Mouse (Mus musculus): ENCODE data around the gene AC109138.7. TPM values are rescaled to one million over a fixed set of nuclear protein-coding genes. Genes with fewer than 3 reads are reported as not detected.
A peak's percentile ranks its signal among the peaks of the same experiment; 100 is the strongest.

The AC109138.7 gene
- polyA plus RNA-seq, 1 experiment from 2014 or later, result not detected

DNA sequence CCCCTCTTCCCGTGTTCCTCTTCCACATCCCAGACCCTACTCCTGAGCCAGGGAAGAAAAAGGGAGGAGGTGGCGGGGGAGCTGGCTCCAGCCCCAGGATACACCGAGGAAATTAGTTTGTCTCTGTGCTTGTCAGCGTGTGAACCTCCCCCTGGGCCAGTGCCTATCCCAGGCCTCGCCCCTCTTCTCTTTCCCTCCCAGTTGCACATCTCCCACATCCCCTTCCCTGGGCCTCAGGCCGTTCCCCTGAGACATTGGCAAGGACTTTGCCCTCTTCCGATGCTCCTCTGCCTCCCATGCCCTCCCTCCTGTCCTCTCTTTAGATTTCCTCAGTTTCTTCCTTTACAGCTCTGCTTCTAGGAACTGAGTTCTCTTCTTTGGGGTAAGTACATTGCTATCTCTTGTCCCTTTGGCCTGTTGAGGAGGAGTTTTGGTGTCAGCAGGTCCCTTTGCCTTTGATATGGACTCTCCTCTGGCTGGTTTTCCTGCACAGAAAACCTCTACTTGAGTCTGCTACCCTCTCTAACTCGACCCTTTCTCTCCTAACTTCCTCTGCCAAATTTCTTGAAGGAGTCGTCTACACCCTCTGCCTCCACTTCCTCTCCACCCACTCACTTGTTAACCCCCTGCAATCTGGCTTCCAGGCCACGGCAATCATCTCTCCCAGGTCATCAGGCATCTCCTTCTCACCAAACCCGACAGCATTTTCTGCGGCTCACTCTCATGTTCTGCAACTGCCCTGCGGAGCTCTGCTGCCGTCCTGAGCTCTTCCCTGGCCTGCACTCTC, 7.0 kb downstream of the AC109138.7 start:
- no peak overlapping the region for H3K4me2 ChIP-seq (replicated peaks)
- 37% methylated on average over 14 of the region's 14 CpGs for WGBS
- no peak overlapping the region for H3K9ac ChIP-seq
- H3K9me3 ChIP-seq (ENCODE audit: control insufficient read depth, low read length), result no peaks in the 10 kb centered on the region
- H3K4me1 ChIP-seq (replicated peaks; ENCODE audit: control insufficient read depth, insufficient read depth, low read length), result peaks cover 12% of the 10 kb centered on the region; the same call in 1 of the 2 replicates
- H3K4me3 ChIP-seq (replicated peaks; ENCODE audit: low read length), result no peak overlapping the region
- DNase-seq (ENCODE audit: low spot score) (no peak), ATAC-seq (ENCODE audit: low FRiP score) (no peak)
- peaks cover 14% of the 10 kb centered on the region for H3K27me3 ChIP-seq (ENCODE audit: control insufficient read depth, insufficient read depth, low read length)
- no peak overlapping the region for H3K27ac ChIP-seq
- no peaks in the 10 kb centered on the region for H3K36me3 ChIP-seq (replicated peaks; ENCODE audit: control insufficient read depth, insufficient read depth)

DNA sequence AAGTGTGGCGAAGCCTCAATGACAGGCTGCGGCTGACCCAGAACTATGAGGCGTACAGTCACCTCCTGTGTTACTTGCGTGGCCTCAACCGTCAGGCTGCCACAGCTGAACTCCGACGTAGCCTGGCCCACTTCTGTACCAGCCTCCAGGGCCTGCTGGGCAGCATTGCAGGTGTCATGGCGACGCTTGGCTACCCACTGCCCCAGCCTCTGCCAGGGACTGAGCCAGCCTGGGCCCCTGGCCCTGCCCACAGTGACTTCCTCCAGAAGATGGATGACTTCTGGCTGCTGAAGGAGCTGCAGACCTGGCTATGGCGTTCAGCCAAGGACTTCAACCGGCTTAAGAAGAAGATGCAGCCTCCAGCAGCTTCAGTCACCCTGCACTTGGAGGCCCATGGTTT, 8.0 kb downstream of the AC109138.7 start:
- 78% methylated on average over 11 of the region's 11 CpGs for WGBS
- Histone ChIP-seq H3K27me3 (ENCODE audit: control insufficient read depth, insufficient read depth, low read length) (peaks cover 5% of the 10 kb centered on the region), H3K27ac (no peak overlapping the region), H3K9ac (no peak overlapping the region), H3K9me3 (ENCODE audit: control insufficient read depth, low read length) (no peaks in the 10 kb centered on the region), H3K4me3 (replicated peaks; ENCODE audit: low read length) (no peak overlapping the region), H3K4me1 (replicated peaks; ENCODE audit: control insufficient read depth, insufficient read depth, low read length) (peaks cover 12% of the 10 kb centered on the region; the same call in 1 of the 2 replicates), H3K4me2 (replicated peaks) (no peak overlapping the region), H3K36me3 (replicated peaks; ENCODE audit: control insufficient read depth, insufficient read depth) (no peaks in the 10 kb centered on the region)
- ATAC-seq (ENCODE audit: low FRiP score), result no peak
- no peak for DNase-seq (ENCODE audit: low spot score)

DNA sequence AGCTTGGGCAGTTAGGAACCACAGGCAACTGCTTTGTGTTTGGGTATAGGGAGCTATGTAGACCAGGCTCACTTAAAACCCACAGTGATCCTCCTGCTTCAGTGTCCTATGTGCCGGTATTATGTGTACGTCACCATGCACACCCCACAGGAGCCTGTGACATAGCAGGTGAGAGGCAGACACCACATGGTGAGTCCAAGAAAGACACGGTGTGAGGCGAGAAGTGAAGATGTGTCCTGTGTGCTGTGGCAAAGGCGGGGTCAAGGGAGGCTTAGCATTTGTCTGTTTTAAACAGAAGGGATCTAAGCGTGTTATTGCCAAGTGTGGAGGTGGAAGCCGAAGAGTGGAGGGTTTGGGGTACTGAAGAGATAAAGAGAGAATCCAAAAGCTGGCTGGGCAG, 12.6 kb downstream of the AC109138.7 start:
- H3K9me3 ChIP-seq (ENCODE audit: control insufficient read depth, low read length), result no peaks in the 10 kb centered on the region
- peaks cover 4% of the 10 kb centered on the region; the same call in 1 of the 2 replicates for H3K4me1 ChIP-seq (replicated peaks; ENCODE audit: control insufficient read depth, insufficient read depth, low read length)
- no peak overlapping the region for H3K4me2 ChIP-seq (replicated peaks)
- H3K27me3 ChIP-seq (ENCODE audit: control insufficient read depth, insufficient read depth, low read length), result peaks cover 13% of the 10 kb centered on the region
- H3K36me3 ChIP-seq (replicated peaks; ENCODE audit: control insufficient read depth, insufficient read depth), result no peaks in the 10 kb centered on the region
- H3K9ac ChIP-seq, result no peak overlapping the region
- no peak overlapping the region for H3K27ac ChIP-seq
- no peak overlapping the region for H3K4me3 ChIP-seq (replicated peaks; ENCODE audit: low read length)
- no peak for DNase-seq (ENCODE audit: low spot score)
- ATAC-seq (ENCODE audit: low FRiP score), result no peak
- 93% methylated on average over 7 of the region's 7 CpGs for WGBS

DNA sequence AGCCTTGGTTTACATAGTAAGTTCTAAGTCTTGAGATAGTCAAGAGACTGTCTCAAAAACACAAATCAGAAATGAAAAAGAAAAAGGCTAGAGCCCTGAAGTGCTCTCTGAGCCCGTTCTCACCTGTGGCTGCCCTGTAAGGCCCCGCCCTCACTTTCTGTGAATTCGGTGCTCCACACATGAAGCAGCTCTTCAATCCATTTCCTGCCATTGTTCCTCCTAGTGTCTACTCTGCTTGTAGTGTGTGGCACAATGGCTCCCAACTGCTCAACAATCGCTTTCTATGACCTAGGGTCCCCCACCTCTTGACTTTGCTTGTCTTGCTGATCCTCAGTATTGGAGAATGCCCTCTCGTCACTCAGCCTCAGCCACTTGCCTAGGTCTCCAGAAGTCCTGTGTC, 13.3 kb downstream of the AC109138.7 start:
- H3K27me3 ChIP-seq (ENCODE audit: control insufficient read depth, insufficient read depth, low read length), result peaks cover 13% of the 10 kb centered on the region
- no peaks in the 10 kb centered on the region for H3K36me3 ChIP-seq (replicated peaks; ENCODE audit: control insufficient read depth, insufficient read depth)
- ATAC-seq (ENCODE audit: low FRiP score) (no peak), DNase-seq (ENCODE audit: low spot score) (no peak)
- no peaks in the 10 kb centered on the region for H3K9me3 ChIP-seq (ENCODE audit: control insufficient read depth, low read length)
- H3K9ac ChIP-seq, result no peak overlapping the region
- peaks cover 8% of the 10 kb centered on the region for H3K4me1 ChIP-seq (replicated peaks; ENCODE audit: control insufficient read depth, insufficient read depth, low read length)
- 74% methylated on average over 5 of the region's 5 CpGs for WGBS
- H3K27ac ChIP-seq, result no peak overlapping the region
- H3K4me2 ChIP-seq (replicated peaks), result no peak overlapping the region
- H3K4me3 ChIP-seq (replicated peaks; ENCODE audit: low read length), result no peak overlapping the region

DNA sequence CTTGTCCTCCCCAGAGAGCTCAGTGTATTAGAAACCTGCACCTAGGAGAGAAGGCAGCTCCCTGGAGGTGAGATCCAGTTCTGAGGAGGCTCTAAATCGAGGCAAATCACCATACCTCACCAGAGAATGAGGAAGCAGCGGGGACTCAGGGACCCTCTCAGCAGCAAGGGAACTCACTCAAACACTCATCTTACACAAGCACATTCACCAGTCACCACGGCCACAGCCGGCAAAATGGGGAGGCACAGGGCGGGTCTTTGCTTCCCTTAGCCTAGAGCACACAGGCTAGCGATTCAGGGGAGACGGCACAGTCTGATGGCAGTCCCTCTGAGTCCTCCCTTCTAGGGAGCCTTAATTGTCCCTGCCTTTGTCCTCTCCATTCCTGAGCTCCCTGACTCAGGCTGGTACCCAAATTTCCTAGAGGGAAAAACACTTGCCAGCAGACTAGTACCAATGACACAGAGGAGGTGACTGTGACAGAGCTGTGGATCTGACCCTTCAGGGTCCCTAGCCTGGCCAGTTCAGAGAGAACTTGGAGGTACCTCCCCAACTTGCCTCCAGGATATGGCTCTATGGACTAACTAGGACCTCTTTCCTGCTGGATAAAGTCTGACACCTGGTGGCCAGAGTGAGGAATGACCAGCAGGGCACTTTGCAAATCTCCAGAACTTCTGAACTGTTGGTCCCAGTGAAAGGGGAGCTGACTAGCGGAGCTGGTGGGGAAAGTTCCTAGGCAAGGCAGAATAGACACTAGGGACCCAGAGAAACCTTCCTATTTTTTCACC, 13.9 kb downstream of the AC109138.7 start:
- no peak overlapping the region for H3K9ac ChIP-seq
- peaks cover 10% of the 10 kb centered on the region for H3K4me1 ChIP-seq (replicated peaks; ENCODE audit: control insufficient read depth, insufficient read depth, low read length)
- ATAC-seq (ENCODE audit: low FRiP score) (no peak), DNase-seq (ENCODE audit: low spot score) (peak; percentile 89)
- H3K4me3 ChIP-seq (replicated peaks; ENCODE audit: low read length), result no peak overlapping the region
- H3K4me2 ChIP-seq (replicated peaks), result no peak overlapping the region
- no peak overlapping the region for H3K27ac ChIP-seq
- no peaks in the 10 kb centered on the region for H3K9me3 ChIP-seq (ENCODE audit: control insufficient read depth, low read length)
- no peaks in the 10 kb centered on the region for H3K36me3 ChIP-seq (replicated peaks; ENCODE audit: control insufficient read depth, insufficient read depth)
- H3K27me3 ChIP-seq (ENCODE audit: control insufficient read depth, insufficient read depth, low read length), result peaks cover 13% of the 10 kb centered on the region
- 25% methylated on average over 8 of the region's 8 CpGs for WGBS

DNA sequence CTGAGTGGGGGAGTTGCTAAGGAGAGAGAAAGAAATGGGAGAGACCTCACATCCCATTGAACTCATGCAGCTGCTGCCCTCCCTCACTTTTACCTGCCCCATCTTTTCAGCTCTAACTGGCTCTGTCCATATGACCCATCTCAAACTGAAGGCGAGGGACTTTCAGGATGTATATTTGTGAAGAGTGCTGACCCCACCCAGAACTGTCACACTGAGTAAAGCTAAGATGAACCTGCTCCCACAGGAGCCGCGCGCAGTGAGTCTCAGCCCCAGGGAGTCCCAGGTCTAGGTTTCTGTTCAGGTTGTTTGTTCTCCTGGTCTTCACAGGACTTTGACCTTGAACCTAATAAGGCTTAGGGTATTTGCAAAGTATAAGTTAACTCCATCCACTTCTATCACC, 14.7 kb downstream of the AC109138.7 start:
- Histone ChIP-seq H3K27ac (no peak overlapping the region), H3K36me3 (replicated peaks; ENCODE audit: control insufficient read depth, insufficient read depth) (no peaks in the 10 kb centered on the region), H3K4me2 (replicated peaks) (no peak overlapping the region), H3K4me1 (replicated peaks; ENCODE audit: control insufficient read depth, insufficient read depth, low read length) (peaks cover 10% of the 10 kb centered on the region), H3K4me3 (replicated peaks; ENCODE audit: low read length) (no peak overlapping the region), H3K27me3 (ENCODE audit: control insufficient read depth, insufficient read depth, low read length) (peaks cover 13% of the 10 kb centered on the region), H3K9ac (no peak overlapping the region), H3K9me3 (ENCODE audit: control insufficient read depth, low read length) (no peaks in the 10 kb centered on the region)
- ATAC-seq (ENCODE audit: low FRiP score) (no peak), DNase-seq (ENCODE audit: low spot score) (no peak)
- 71% methylated on average over 4 of the region's 4 CpGs for WGBS

DNA sequence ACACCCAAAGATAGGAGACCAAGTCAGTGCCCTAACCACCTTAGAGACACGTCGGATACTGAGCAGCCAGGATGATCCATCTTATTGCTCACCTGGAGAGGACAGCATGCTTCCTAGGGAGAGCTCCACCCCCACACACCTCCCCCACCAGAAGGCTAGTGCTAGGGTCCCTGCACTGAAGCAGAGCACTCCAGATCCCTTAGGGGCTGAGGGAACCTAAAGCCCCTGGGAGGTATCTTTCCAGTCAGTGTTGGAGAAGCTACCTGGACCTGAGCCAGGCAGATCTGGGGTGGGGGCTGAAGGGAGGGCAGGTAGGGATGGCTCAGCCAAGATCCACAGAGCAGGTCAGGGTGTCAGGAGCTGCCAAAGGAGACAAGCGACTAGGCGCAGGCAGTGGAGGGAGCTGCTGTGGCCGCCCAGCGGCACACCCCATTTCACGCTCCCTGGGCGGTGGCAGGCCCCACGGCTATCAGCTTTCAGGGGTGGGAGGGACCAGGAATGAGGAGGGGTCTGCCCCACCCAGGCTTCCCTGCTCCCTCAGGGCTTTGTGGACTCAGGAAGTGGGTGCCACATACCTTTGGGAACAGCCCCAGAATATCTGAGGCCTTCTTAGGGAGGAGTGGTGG, 15.4 kb downstream of the AC109138.7 start:
- Histone ChIP-seq H3K9me3 (ENCODE audit: control insufficient read depth, low read length) (no peaks in the 10 kb centered on the region), H3K27me3 (ENCODE audit: control insufficient read depth, insufficient read depth, low read length) (peaks cover 13% of the 10 kb centered on the region), H3K36me3 (replicated peaks; ENCODE audit: control insufficient read depth, insufficient read depth) (no peaks in the 10 kb centered on the region), H3K4me2 (replicated peaks) (no peak overlapping the region), H3K9ac (no peak overlapping the region), H3K27ac (no peak overlapping the region), H3K4me1 (replicated peaks; ENCODE audit: control insufficient read depth, insufficient read depth, low read length) (peaks cover 10% of the 10 kb centered on the region), H3K4me3 (replicated peaks; ENCODE audit: low read length) (no peak overlapping the region)
- WGBS, result 34% methylated on average over 9 of the region's 9 CpGs
- ATAC-seq (ENCODE audit: low FRiP score), result no peak
- no peak for DNase-seq (ENCODE audit: low spot score)

DNA sequence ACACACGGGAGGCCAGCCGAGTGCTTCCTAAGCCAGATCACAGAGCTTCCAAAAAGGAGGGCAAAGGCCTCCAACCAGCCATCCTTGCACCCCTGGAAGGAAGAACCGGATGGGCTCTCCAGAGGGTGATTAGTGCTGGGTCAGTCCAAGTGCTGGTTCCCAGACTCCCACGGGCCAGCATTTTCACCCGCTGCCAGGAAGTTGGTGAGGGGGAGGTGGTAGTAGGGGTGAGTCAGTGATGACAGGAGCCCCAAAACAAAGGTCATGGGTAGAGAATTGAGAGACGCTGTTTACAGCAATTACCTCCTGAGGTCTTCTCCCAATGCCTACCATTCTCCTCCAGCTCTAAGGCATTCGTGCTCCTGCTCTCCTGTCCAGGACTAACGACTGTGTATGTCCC, 16.3 kb downstream of the AC109138.7 start:
- H3K4me3 ChIP-seq (replicated peaks; ENCODE audit: low read length), result no peak overlapping the region
- 84% methylated on average over 8 of the region's 8 CpGs for WGBS
- DNase-seq (ENCODE audit: low spot score), result no peak
- no peak overlapping the region for H3K27ac ChIP-seq
- H3K36me3 ChIP-seq (replicated peaks; ENCODE audit: control insufficient read depth, insufficient read depth), result no peaks in the 10 kb centered on the region
- H3K27me3 ChIP-seq (ENCODE audit: control insufficient read depth, insufficient read depth, low read length), result peaks cover 13% of the 10 kb centered on the region
- no peak for ATAC-seq (ENCODE audit: low FRiP score)
- H3K4me1 ChIP-seq (replicated peaks; ENCODE audit: control insufficient read depth, insufficient read depth, low read length), result peaks cover 10% of the 10 kb centered on the region
- no peaks in the 10 kb centered on the region for H3K9me3 ChIP-seq (ENCODE audit: control insufficient read depth, low read length)
- H3K4me2 ChIP-seq (replicated peaks), result no peak overlapping the region
- H3K9ac ChIP-seq, result no peak overlapping the region
